Mouse (Mus musculus) ES-E14 (cell line): ENCODE measurements around the gene Tubd1. TPM values are rescaled to one million over a fixed set of nuclear protein-coding genes. Genes with fewer than 3 reads are reported as not detected.

Experiments used
- DNase-seq: peaks from one replicate; pipeline ENCODE4 v3.0.0-alpha.2; 2013; ENCODE audit warnings: low read depth, low spot score
- H3K27ac ChIP-seq: 2 replicates; pipeline ENCODE4 v1.5.1; 2012; ENCODE audit warnings: low read depth, mild to moderate bottlenecking, low read length, moderate library complexity, mixed read lengths; ENCODE audit not compliant: poor library complexity, insufficient read depth, severe bottlenecking
- H3K36me3 ChIP-seq: 2 replicates; pipeline ENCODE4 v1.6.1; 2012; ENCODE audit warnings: mild to moderate bottlenecking, low read length, moderate library complexity, mixed read lengths; ENCODE audit not compliant: control insufficient read depth, poor library complexity, insufficient read depth, severe bottlenecking
- H3K4me1 ChIP-seq, 2 experiments: fragments of 150-350 bp in 1 of 2; sonication (generic) in 1 of 2; 2 replicates each; pipeline ENCODE4 v1.6.1; 2012; ENCODE audit warnings: low read length in 2 of 2, mild to moderate bottlenecking in 1 of 2, mixed read lengths in 1 of 2; ENCODE audit not compliant: control insufficient read depth in 2 of 2, insufficient read depth in 2 of 2, poor library complexity in 1 of 2
- H3K4me3 ChIP-seq, 2 experiments: fragments of 150-350 bp in 1 of 2; sonication (generic) in 1 of 2; 2 replicates each; pipeline ENCODE4 v1.5.1; 2012; ENCODE audit warnings: low read length in 2 of 2, low read depth in 1 of 2, mild to moderate bottlenecking in 1 of 2, mixed read lengths in 1 of 2; ENCODE audit not compliant: insufficient read depth in 1 of 2, poor library complexity in 1 of 2, severe bottlenecking in 1 of 2
- H3K9ac ChIP-seq: 2 replicates; pipeline ENCODE4 v1.6.1; 2012; ENCODE audit warnings: low read depth, mild to moderate bottlenecking, low read length, mixed read lengths; ENCODE audit not compliant: poor library complexity, insufficient read depth, severe bottlenecking
- H3K9me3 ChIP-seq: fragments of 150-350 bp; sonication (generic); 2 replicates; pipeline ENCODE4 v1.6.1; 2012; ENCODE audit warnings: low read depth, mild to moderate bottlenecking, low read length; ENCODE audit not compliant: control insufficient read depth, insufficient read depth
- CHD2 ChIP-seq: IDR thresholded peaks from 2 replicates; pipeline ENCODE4 v1.6.1; 2014; ENCODE audit warnings: mild to moderate bottlenecking, low read depth, low read length, inconsistent platforms
- HCFC1 ChIP-seq: IDR thresholded peaks from 2 replicates; pipeline ENCODE4 v1.6.1; 2012; ENCODE audit warnings: low read length, inconsistent platforms, borderline replicate concordance; ENCODE audit not compliant: insufficient read depth
- MAFK ChIP-seq: IDR thresholded peaks from 2 replicates; pipeline ENCODE4 v1.6.1; 2014; ENCODE audit warnings: mild to moderate bottlenecking, low read depth, low read length, inconsistent platforms; ENCODE audit not compliant: insufficient read depth
- ZC3H11A ChIP-seq: IDR thresholded peaks from 2 replicates; pipeline ENCODE4 v1.6.1; 2012; ENCODE audit warnings: low read depth, mild to moderate bottlenecking, inconsistent platforms, low read length, borderline replicate concordance
- ZNF384 ChIP-seq: IDR thresholded peaks from 2 replicates; pipeline ENCODE4 v1.6.1; 2012; ENCODE audit warnings: low read depth, low read length, inconsistent platforms
- in situ Hi-C, 2 experiments: fragments of 600-800 bp; cut with MboI; formaldehyde crosslinking; loops; one replicate each; pipeline ENCODE4 v1.15.1; 2025; ENCODE audit warnings: low sequenced_read_pairs in 2 of 2, inconsistent platforms in 1 of 2; ENCODE audit not compliant: unreplicated experiment in 2 of 2
- total RNA-seq: library from RNA; depleted of rRNA; stranded (reverse); fragments of 300-350 nt; gene quantifications from 2 replicates; pipeline ENCODE4 v1.2.3, GENCODE M21; 2012; rRNA removed

Tubd1 gene
- total RNA-seq, 1 experiment: 6.5 TPM

DNA sequence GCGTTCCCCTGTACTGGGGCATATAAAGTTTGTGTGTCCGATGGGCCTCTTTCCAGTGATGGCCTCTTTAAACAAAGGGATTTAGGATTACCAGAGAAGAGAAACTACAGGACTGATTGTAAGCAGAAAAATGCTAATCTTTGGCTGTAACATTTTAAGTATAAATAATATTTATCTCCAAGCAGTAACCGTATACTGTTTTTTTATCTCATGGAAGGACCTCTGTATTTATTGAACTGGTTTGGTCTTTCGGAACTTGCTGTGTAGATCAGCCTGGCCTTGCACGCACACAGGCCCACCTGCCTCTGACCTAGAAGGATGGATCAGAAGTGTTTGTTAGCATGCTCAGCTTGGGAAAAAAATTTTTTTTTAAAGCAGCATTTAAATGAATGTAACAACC, 69.8 kb downstream of the Tubd1 start:
- in situ Hi-C loops: no loop called here
- H3K4me1 ChIP-seq: 0 out of 4 replicates have a peak, but pooled peaks cover 0 to 4% of the 10 kb centered on the region in 2 experiments
- DNase-seq: no peak
- no peak for TF ChIP-seq HCFC1
- no peak for TF ChIP-seq MAFK
- TF ChIP-seq ZNF384: no peak
- TF ChIP-seq CHD2: no peak
- no peak for TF ChIP-seq ZC3H11A
- H3K27ac ChIP-seq: no peak overlapping the region
- H3K4me3 ChIP-seq: no peak overlapping the region
- no peaks in the 10 kb centered on the region for H3K9me3 ChIP-seq
- no peak overlapping the region for H3K9ac ChIP-seq
- H3K36me3 ChIP-seq: peaks cover 3% of the 10 kb centered on the region; the same call in 1 of the 2 replicates

Other genes with a start within 250 kb of the Tubd1 start
- 51.8 and 53.6 TPM in 2 replicates for gene Med13, start 187.4 kb upstream of the Tubd1 start, total RNA-seq
- 33.5 and 34.5 TPM in 2 replicates for gene Rnft1, start 60.3 kb upstream of the Tubd1 start, total RNA-seq
- gene Rps6kb1, start 186 bp upstream of the Tubd1 start, total RNA-seq: 41.4 and 43.1 TPM in 2 replicates
- gene Vmp1, start 138.8 kb downstream of the Tubd1 start, total RNA-seq: 81.9 and 107 TPM in 2 replicates
- 15.0 and 16.6 TPM in 2 replicates for gene Ptrh2, start 139.0 kb downstream of the Tubd1 start, total RNA-seq
- 106 and 176 TPM in 2 replicates for gene Cltc, start 212.6 kb downstream of the Tubd1 start, total RNA-seq